In genomic region chr6:27965237-27965636, GRCm38 (mm10) we compare ENCODE assay signal across 18 mouse cellular contexts.
DNase-seq lines count a peak whose midpoint lies in the region; ATAC-seq and TF ChIP-seq lines count a peak whose summit lies in the region.
"Had no signal": no experiment of that assay in that cellular context is flagged by ENCODE, and none has a peak within 500 bp of the region (broad histone marks: within the 10 kb centered on the region; RNA-seq: fewer than 3 reads in every experiment).

No protein-coding gene starts in this region.

- no peak for TF ChIP-seq CTCF in heart, adult 2 months (IDR thresholded peaks at IDR 0.05)

- no peak overlapping the region for H3K4me3 ChIP-seq in heart, embryonic 12.5 days
- no peak overlapping the region for H3K4me3 ChIP-seq in heart, adult 2 months
- H3K4me3 ChIP-seq: embryonic facial prominence, embryonic 12.5 days; forebrain, embryonic 12.5 days; heart, embryonic 13.5 days; hindbrain, embryonic 15.5 days had no signal

- WGBS in heart, embryonic 12.5 days = 13% methylated on average over 2 of the region's 2 CpGs
- 26% methylated on average over 2 of the region's 2 CpGs for WGBS in heart, adult 2 months

- intact Hi-C loops in heart, adult 2 months (cut with DNase I) = no loop called here

- no peaks in the 10 kb centered on the region for H3K36me3 ChIP-seq in heart, embryonic 12.5 days
- H3K36me3 ChIP-seq in heart, adult 2 months (ENCODE audit: control insufficient read depth, insufficient read depth, low read length) = no peaks in the 10 kb centered on the region
- H3K36me3 ChIP-seq: embryonic facial prominence, embryonic 12.5 days; forebrain, embryonic 12.5 days; heart, embryonic 13.5 days; hindbrain, embryonic 15.5 days had no signal

- DNase-seq in embryo, embryonic 10.5 days (ENCODE audit: low spot score) = peak; percentile 19
- no peak for DNase-seq in embryo, embryonic 9.5 days (ENCODE audit: extremely low spot score)
- no peak for DNase-seq in heart, adult 2 months
- DNase-seq in right cerebral cortex, adult 18-20 months = peak; percentile 17
- no peak for DNase-seq in right cerebral cortex, postnatal 25 days
- peak; percentile 22 for DNase-seq in telencephalon, adult 2 months (ENCODE audit: low read depth, low spot score)
- DNase-seq in natural killer cell, adult 2 months (ENCODE audit: low spot score in 2 of 2) = no peak
- DNase-seq: adrenal gland, adult 2 months; adrenal gland, postnatal 25 days; cerebellum, postnatal 10 days; heart, postnatal 36 days had no signal

- H3K9me3 ChIP-seq in heart, embryonic 12.5 days (replicated peaks) = no peaks in the 10 kb centered on the region
- H3K9me3 ChIP-seq: embryonic facial prominence, embryonic 12.5 days; forebrain, embryonic 12.5 days; heart, embryonic 13.5 days; hindbrain, embryonic 15.5 days had no signal

- no peak for TF ChIP-seq EP300 in heart, adult 2 months (IDR thresholded peaks at IDR 0.05; ENCODE audit: insufficient read depth, low read depth, low read length)

- no peak for TF ChIP-seq POLR2A in heart, adult 2 months (IDR thresholded peaks at IDR 0.05; ENCODE audit: insufficient read depth, low read depth, low read length)

- no peak overlapping the region for H3K27ac ChIP-seq in heart, embryonic 12.5 days (ENCODE audit: poor library complexity, severe bottlenecking)
- no peak overlapping the region for H3K27ac ChIP-seq in heart, adult 2 months
- H3K27ac ChIP-seq: embryonic facial prominence, embryonic 12.5 days; forebrain, embryonic 12.5 days; heart, embryonic 13.5 days; hindbrain, embryonic 15.5 days had no signal

- no peaks in the 10 kb centered on the region for H3K27me3 ChIP-seq in heart, embryonic 12.5 days (replicated peaks)
- no peaks in the 10 kb centered on the region for H3K27me3 ChIP-seq in heart, adult 2 months (ENCODE audit: control insufficient read depth, insufficient read depth, low read length)
- H3K27me3 ChIP-seq: embryonic facial prominence, embryonic 12.5 days; forebrain, embryonic 12.5 days; heart, embryonic 13.5 days; hindbrain, embryonic 15.5 days had no signal

- H3K4me1 ChIP-seq in heart, embryonic 12.5 days (replicated peaks) = peaks cover 4% of the 10 kb centered on the region; the same call in 1 of the 2 replicates
- no peaks in the 10 kb centered on the region for H3K4me1 ChIP-seq in heart, adult 2 months (ENCODE audit: control insufficient read depth, insufficient read depth, low read length)
- H3K4me1 ChIP-seq: embryonic facial prominence, embryonic 12.5 days; forebrain, embryonic 12.5 days; hindbrain, embryonic 15.5 days had no signal

- H3K4me2 ChIP-seq in heart, embryonic 12.5 days = no peak overlapping the region
- H3K4me2 ChIP-seq: embryonic facial prominence, embryonic 12.5 days; forebrain, embryonic 12.5 days; heart, embryonic 13.5 days; hindbrain, embryonic 15.5 days had no signal

- 0 out of 2 replicates have a peak, but pooled peaks have one; percentile 45 for ATAC-seq in heart, embryonic 12.5 days (ENCODE audit: insufficient number of reproducible peaks, low FRiP score)
- ATAC-seq: forebrain, embryonic 16.5 days; intestine, embryonic 16.5 days had no signal

- no peaks in the 10 kb centered on the region for H3K79me2 ChIP-seq in heart, adult 2 months (replicated peaks; ENCODE audit: control insufficient read depth, insufficient read depth, low read length)

- H3K9ac ChIP-seq in heart, embryonic 12.5 days = no peak overlapping the region
- no peak overlapping the region for H3K9ac ChIP-seq in heart, adult 2 months (ENCODE audit: low read depth, low read length)
- H3K9ac ChIP-seq: embryonic facial prominence, embryonic 12.5 days; forebrain, embryonic 12.5 days; heart, embryonic 13.5 days; hindbrain, embryonic 15.5 days had no signal

Comparison
In these comparisons a context has a peak if more than half of its experiments do, and no peak if none do; other contexts are left out.
1. DNase-seq: peak in embryo, embryonic 10.5 days (single experiment), right cerebral cortex, adult 18-20 months (single experiment) and telencephalon, adult 2 months (single experiment); none in embryo, embryonic 9.5 days (single experiment), heart, adult 2 months (0 of 2), right cerebral cortex, postnatal 25 days (single experiment) and natural killer cell, adult 2 months (0 of 2).